Mouse (Mus musculus) forebrain, embryonic 14.5 days (tissue): ENCODE measurements around the gene Trappc3. TPM values are rescaled to one million over a fixed set of nuclear protein-coding genes. Genes with fewer than 3 reads are reported as not detected.

ENCODE experiments used
- ATAC-seq: fragments of 200-750 bp; cut with Nextera tagmentation; 2 replicates; pipeline ENCODE4 v1.8.0; 2017; ENCODE audit warnings: mild to moderate bottlenecking, moderate library complexity
- DNase-seq: peaks from one replicate; pipeline ENCODE4 v3.0.0-alpha.2; 2015; ENCODE audit warnings: low spot score
- H3K27ac ChIP-seq: fragments of 300-500 bp; sonication (generic); 2 replicates; pipeline ENCODE4 v1.5.1; 2014; ENCODE audit warnings: low read depth, mild to moderate bottlenecking, control low read depth, low read length, moderate library complexity
- H3K27me3 ChIP-seq: fragments of 300-500 bp; sonication (generic); replicated peaks from 2 replicates; pipeline ENCODE4 v1.6.1; 2014; ENCODE audit warnings: low read length, control low read depth, mixed read lengths; ENCODE audit not compliant: control insufficient read depth, insufficient read depth
- H3K36me3 ChIP-seq: fragments of 300-500 bp; sonication (generic); 2 replicates; pipeline ENCODE4 v1.6.1; 2014; ENCODE audit warnings: low read length, control low read depth; ENCODE audit not compliant: control insufficient read depth, insufficient read depth
- H3K4me1 ChIP-seq: fragments of 300-500 bp; sonication (generic); 2 replicates; pipeline ENCODE4 v1.6.1; 2014; ENCODE audit warnings: antibody characterized with exemption, low read length, control low read depth; ENCODE audit not compliant: control insufficient read depth, insufficient read depth
- H3K4me2 ChIP-seq: fragments of 300-500 bp; sonication (generic); 2 replicates; pipeline ENCODE4 v1.6.1; 2014; ENCODE audit warnings: mild to moderate bottlenecking, control low read depth, low read length
- H3K4me3 ChIP-seq: fragments of 300-500 bp; sonication (generic); 2 replicates; pipeline ENCODE4 v1.5.1; 2014; ENCODE audit warnings: low read depth, low read length, control low read depth
- H3K9ac ChIP-seq: fragments of 300-500 bp; sonication (generic); 2 replicates; pipeline ENCODE4 v1.6.1; 2014; ENCODE audit warnings: mild to moderate bottlenecking, low read length, control low read depth, moderate library complexity
- H3K9me3 ChIP-seq: fragments of 300-500 bp; sonication (generic); replicated peaks from 2 replicates; pipeline ENCODE4 v1.6.1; 2016; ENCODE audit warnings: low read length, control low read depth, mixed read lengths; ENCODE audit not compliant: control insufficient read depth
- WGBS: fragments of 180-500 bp; shearing (Covaris S2); extraction: QIAGEN DNeasy Blood & Tissue Kit; methylation state at CpG from one replicate; pipeline ENCODE4 v1.1.7; 2014; 5-methylcytosine and 5-hydroxymethylcytosine counted together
- polyA plus RNA-seq: library from polyadenylated mRNA; unstranded; fragments of >200 nt; fragmentation: Nextera tagmentation; extraction: Ambion mirVana; gene quantifications from 2 replicates; pipeline ENCODE4 v1.2.1, GENCODE M21; 2014

The Trappc3 gene
- polyA plus RNA-seq, 1 experiment from 2014 or later: 36.9 TPM

GRCm38 (mm10) chr4:126310344-126310743 is 48.2 kb downstream of the Trappc3 start:
- Histone ChIP-seq H3K4me2 (no peak overlapping the region), H3K36me3 (peaks cover 5% of the 10 kb centered on the region; the same call in 1 of the 2 replicates), H3K27me3 (no peaks in the 10 kb centered on the region), H3K4me1 (no peaks in the 10 kb centered on the region), H3K9me3 (peaks cover 4% of the 10 kb centered on the region; the same call in 1 of the 2 replicates), H3K9ac (no peak overlapping the region), H3K27ac (no peak overlapping the region), H3K4me3 (no peak overlapping the region)
- DNase-seq (no peak), ATAC-seq (no peak)
- 65% methylated on average over 7 of the region's 7 CpGs for WGBS

GRCm38 (mm10) chr4:126311566-126312200 is 49.6 kb downstream of the Trappc3 start:
- Histone ChIP-seq H3K9me3 (no peaks in the 10 kb centered on the region), H3K36me3 (peaks cover 19% of the 10 kb centered on the region), H3K27me3 (no peaks in the 10 kb centered on the region), H3K9ac (no peak overlapping the region), H3K4me3 (no peak overlapping the region), H3K4me2 (no peak overlapping the region), H3K27ac (no peak overlapping the region), H3K4me1 (no peaks in the 10 kb centered on the region)
- WGBS: 90% methylated on average over 16 of the region's 16 CpGs
- ATAC-seq (no peak), DNase-seq (no peak)

GRCm38 (mm10) chr4:126313202-126313601 is 51.1 kb downstream of the Trappc3 start:
- Histone ChIP-seq H3K4me3 (no peak overlapping the region), H3K4me1 (no peaks in the 10 kb centered on the region), H3K27me3 (no peaks in the 10 kb centered on the region), H3K36me3 (peaks cover 34% of the 10 kb centered on the region), H3K9ac (no peak overlapping the region), H3K9me3 (no peaks in the 10 kb centered on the region), H3K4me2 (no peak overlapping the region), H3K27ac (no peak overlapping the region)
- DNase-seq (no peak), ATAC-seq (no peak)
- 37% methylated on average over 5 of the region's 5 CpGs for WGBS

- peaks cover 39% of the 10 kb centered on the region for H3K36me3 ChIP-seq
- H3K4me2 ChIP-seq: no peak overlapping the region
- no peak overlapping the region for H3K27ac ChIP-seq
- H3K4me3 ChIP-seq: no peak overlapping the region
- 56% methylated on average over 10 of the region's 10 CpGs for WGBS
- DNase-seq: no peak
- H3K9me3 ChIP-seq: no peaks in the 10 kb centered on the region
- no peak overlapping the region for H3K9ac ChIP-seq
- no peak for ATAC-seq
- H3K27me3 ChIP-seq: no peaks in the 10 kb centered on the region
- H3K4me1 ChIP-seq: no peaks in the 10 kb centered on the region
Measured at GRCm38 (mm10) chr4:126314393-126314792, 52.3 kb downstream of the Trappc3 start.

GRCm38 (mm10) chr4:126315931-126316330 is 53.8 kb downstream of the Trappc3 start:
- no peak for DNase-seq
- peaks cover 39% of the 10 kb centered on the region for H3K36me3 ChIP-seq
- WGBS: 41% methylated on average over 5 of the region's 5 CpGs

GRCm38 (mm10) chr4:126316443-126317040 is 54.4 kb downstream of the Trappc3 start:
- Histone ChIP-seq H3K36me3 (peaks cover 39% of the 10 kb centered on the region), H3K27me3 (no peaks in the 10 kb centered on the region)
- WGBS: 93% methylated on average over 13 of the region's 13 CpGs

More at GRCm38 (mm10) chr4:126315931-126316330, 53.8 kb downstream of the Trappc3 start:
- Histone ChIP-seq H3K27me3 (no peaks in the 10 kb centered on the region), H3K9ac (no peak overlapping the region), H3K4me3 (no peak overlapping the region), H3K4me1 (0 out of 2 replicates have a peak, but pooled peaks cover 5% of the 10 kb centered on the region), H3K27ac (no peak overlapping the region), H3K4me2 (no peak overlapping the region), H3K9me3 (no peaks in the 10 kb centered on the region)
- no peak for ATAC-seq

GRCm38 (mm10) chr4:126319806-126320205 is 57.7 kb downstream of the Trappc3 start:
- H3K9me3 ChIP-seq: no peaks in the 10 kb centered on the region
- no peak overlapping the region for H3K4me3 ChIP-seq
- DNase-seq: no peak
- WGBS: 93% methylated on average over 6 of the region's 6 CpGs
- 0 out of 2 replicates have a peak, but pooled peaks cover 5% of the 10 kb centered on the region for H3K4me1 ChIP-seq
- no peak for ATAC-seq
- peaks cover 37% of the 10 kb centered on the region for H3K36me3 ChIP-seq
- no peaks in the 10 kb centered on the region; the same call in 1 of the 2 replicates for H3K27me3 ChIP-seq
- no peak overlapping the region for H3K27ac ChIP-seq
- H3K4me2 ChIP-seq: no peak overlapping the region
- H3K9ac ChIP-seq: no peak overlapping the region

More at GRCm38 (mm10) chr4:126316443-126317040, 54.4 kb downstream of the Trappc3 start:
- Histone ChIP-seq H3K4me3 (no peak overlapping the region), H3K27ac (no peak overlapping the region), H3K4me2 (no peak overlapping the region), H3K9me3 (no peaks in the 10 kb centered on the region), H3K4me1 (0 out of 2 replicates have a peak, but pooled peaks cover 5% of the 10 kb centered on the region), H3K9ac (no peak overlapping the region)
- ATAC-seq (no peak), DNase-seq (no peak)

- Histone ChIP-seq H3K4me3 (peak within 1 kb of the TSS; percentile 84), H3K4me2 (peak within 1 kb of the TSS; percentile 95), H3K4me1 (0 out of 2 replicates have a peak, but pooled peaks cover 9% of the 10 kb centered on the region), H3K9ac (peak within 1 kb of the TSS; percentile 84), H3K27ac (peak within 1 kb of the TSS; percentile 76), H3K36me3 (peaks cover 24% of the 10 kb centered on the region), H3K9me3 (no peaks in the 10 kb centered on the region), H3K27me3 (no peaks in the 10 kb centered on the region; the same call in 1 of the 2 replicates)
- ATAC-seq (peak; percentile 91), DNase-seq (peak; percentile 97)
- WGBS: 1% methylated on average over 74 of the region's 80 CpGs
Measured at GRCm38 (mm10) chr4:126321111-126321853, 59.2 kb downstream of the Trappc3 start, which contains the start of gene Adprhl2. Gene Adprhl2, minus strand, starts transcription at chr4:126321703.
